Mouse (Mus musculus) midbrain, embryonic 15.5 days (tissue): Measurements from ENCODE around the gene 4930507D05Rik. TPM values are rescaled to one million over a fixed set of nuclear protein-coding genes. Genes with fewer than 3 reads are reported as not detected.

ENCODE experiments used
- ATAC-seq: fragments of 200-750 bp; cut with Nextera tagmentation; replicated peaks from 2 replicates; pipeline ENCODE4 v1.8.0; 2017; ENCODE audit warnings: moderate TSS enrichment
- H3K27ac ChIP-seq: fragments of 300-500 bp; sonication (generic); 2 replicates; pipeline ENCODE4 v1.5.1; 2015; ENCODE audit warnings: mild to moderate bottlenecking, inconsistent platforms
- H3K27me3 ChIP-seq: fragments of 300-500 bp; sonication (generic); replicated peaks from 2 replicates; pipeline ENCODE4 v1.6.1; 2015; ENCODE audit warnings: inconsistent platforms
- H3K36me3 ChIP-seq: fragments of 300-500 bp; sonication (generic); replicated peaks from 2 replicates; pipeline ENCODE4 v1.6.1; 2015; ENCODE audit warnings: inconsistent platforms
- H3K4me1 ChIP-seq: fragments of 300-500 bp; sonication (generic); 2 replicates; pipeline ENCODE4 v1.6.1; 2015; ENCODE audit warnings: inconsistent platforms
- H3K4me2 ChIP-seq: fragments of 300-500 bp; sonication (generic); 2 replicates; pipeline ENCODE4 v1.6.1; 2015; ENCODE audit warnings: inconsistent platforms, mild to moderate bottlenecking, moderate library complexity
- H3K4me3 ChIP-seq: fragments of 300-500 bp; sonication (generic); 2 replicates; pipeline ENCODE4 v1.5.1; 2015; ENCODE audit warnings: mild to moderate bottlenecking, inconsistent platforms
- H3K9ac ChIP-seq: fragments of 300-500 bp; sonication (generic); 2 replicates; pipeline ENCODE4 v1.6.1; 2015; ENCODE audit warnings: mild to moderate bottlenecking, inconsistent platforms
- H3K9me3 ChIP-seq: fragments of 300-500 bp; sonication (generic); 2 replicates; pipeline ENCODE4 v1.6.1; 2016; ENCODE audit warnings: inconsistent platforms
- WGBS: fragments of 180-500 bp; shearing (Covaris S2); methylation state at CpG from one replicate; pipeline ENCODE4 v1.1.7; 2015; ENCODE audit warnings: mixed read lengths; 5-methylcytosine and 5-hydroxymethylcytosine counted together
- polyA plus RNA-seq: library from polyadenylated mRNA; unstranded; fragments of >200 nt; fragmentation: Nextera tagmentation; extraction: Ambion mirVana; gene quantifications from 2 replicates; pipeline ENCODE4 v1.2.1, GENCODE M21; 2015

4930507D05Rik gene
- 1.2 and 1.5 TPM in 2 replicates for polyA plus RNA-seq

GRCm38 (mm10) chr10:62449364-62450279 lies at the start of gene 4930507D05Rik, which contains the start of gene Supv3l1:
4930507D05Rik (plus strand) TSS chr10:62449489.
Supv3l1 (minus strand) TSS chr10:62449738.
- peak within 1 kb of the TSS; percentile 93 for H3K4me3 ChIP-seq
- H3K27ac ChIP-seq = peak within 1 kb of the TSS; percentile 94
- peak within 1 kb of the TSS; percentile 98 for H3K9ac ChIP-seq
- no peaks in the 10 kb centered on the region for H3K9me3 ChIP-seq
- WGBS = under 1% methylated on average over 73 of the region's 73 CpGs
- H3K27me3 ChIP-seq = no peaks in the 10 kb centered on the region
- peak; percentile 97 for ATAC-seq
- H3K36me3 ChIP-seq = peaks cover 23% of the 10 kb centered on the region
- H3K4me2 ChIP-seq = peak within 1 kb of the TSS; percentile 71
- peaks cover 18% of the 10 kb centered on the region for H3K4me1 ChIP-seq

- no peaks in the 10 kb centered on the region for H3K9me3 ChIP-seq
- H3K27me3 ChIP-seq = no peaks in the 10 kb centered on the region
- H3K4me1 ChIP-seq = no peaks in the 10 kb centered on the region
- no peak overlapping the region for H3K4me2 ChIP-seq
- H3K9ac ChIP-seq = no peak overlapping the region
- H3K36me3 ChIP-seq = no peaks in the 10 kb centered on the region
- H3K4me3 ChIP-seq = no peak overlapping the region
- ATAC-seq = no peak
- no peak overlapping the region for H3K27ac ChIP-seq
- 87% methylated on average over 19 of the region's 19 CpGs for WGBS
Measured at GRCm38 (mm10) chr10:62401641-62402111, 47.6 kb upstream of the 4930507D05Rik start.

- ATAC-seq = no peak
- no peak overlapping the region for H3K9ac ChIP-seq
- H3K9me3 ChIP-seq = no peaks in the 10 kb centered on the region
- H3K4me1 ChIP-seq = no peaks in the 10 kb centered on the region
- no peaks in the 10 kb centered on the region for H3K27me3 ChIP-seq
- 45% methylated on average over 14 of the region's 14 CpGs for WGBS
- H3K4me2 ChIP-seq = peak overlapping the region; percentile 12
- H3K4me3 ChIP-seq = no peak overlapping the region
- no peak overlapping the region for H3K27ac ChIP-seq
- H3K36me3 ChIP-seq = no peaks in the 10 kb centered on the region
Measured at GRCm38 (mm10) chr10:62404901-62405300, 44.4 kb upstream of the 4930507D05Rik start.

- Histone ChIP-seq H3K4me1 (no peaks in the 10 kb centered on the region), H3K4me3 (no peak overlapping the region), H3K4me2 (no peak overlapping the region), H3K9ac (no peak overlapping the region), H3K27me3 (no peaks in the 10 kb centered on the region), H3K36me3 (no peaks in the 10 kb centered on the region), H3K27ac (no peak overlapping the region), H3K9me3 (no peaks in the 10 kb centered on the region)
- WGBS = 8% methylated on average over 5 of the region's 5 CpGs
- ATAC-seq = peak; percentile 67; the same call in 1 of the 2 replicates
Measured at GRCm38 (mm10) chr10:62410943-62411342, 38.3 kb upstream of the 4930507D05Rik start.

- Histone ChIP-seq H3K4me3 (no peak overlapping the region), H3K4me1 (no peaks in the 10 kb centered on the region), H3K27me3 (no peaks in the 10 kb centered on the region), H3K9ac (no peak overlapping the region), H3K36me3 (no peaks in the 10 kb centered on the region), H3K4me2 (no peak overlapping the region), H3K27ac (no peak overlapping the region), H3K9me3 (no peaks in the 10 kb centered on the region)
- ATAC-seq = no peak
- 70% methylated on average over 19 of the region's 19 CpGs for WGBS
Measured at GRCm38 (mm10) chr10:62411431-62412410, 37.6 kb upstream of the 4930507D05Rik start.

GRCm38 (mm10) chr10:62412906-62413605 lies 36.2 kb upstream of the 4930507D05Rik start:
- Histone ChIP-seq H3K36me3 (no peaks in the 10 kb centered on the region), H3K27me3 (no peaks in the 10 kb centered on the region), H3K27ac (no peak overlapping the region), H3K4me2 (no peak overlapping the region), H3K9me3 (no peaks in the 10 kb centered on the region), H3K4me3 (no peak overlapping the region), H3K9ac (no peak overlapping the region), H3K4me1 (no peaks in the 10 kb centered on the region)
- whole genome bisulfite sequencing = 30% methylated on average over 8 of the region's 8 CpGs
- no peak for ATAC-seq

- no peak overlapping the region for H3K27ac ChIP-seq
- no peak for ATAC-seq
- H3K27me3 ChIP-seq = no peaks in the 10 kb centered on the region
- no peaks in the 10 kb centered on the region for H3K4me1 ChIP-seq
- H3K4me3 ChIP-seq = no peak overlapping the region
- H3K9ac ChIP-seq = no peak overlapping the region
- WGBS = 60% methylated on average over 4 of the region's 4 CpGs
- H3K4me2 ChIP-seq = no peak overlapping the region
- H3K36me3 ChIP-seq = no peaks in the 10 kb centered on the region
- H3K9me3 ChIP-seq = no peaks in the 10 kb centered on the region
Measured at GRCm38 (mm10) chr10:62413606-62413982, 35.7 kb upstream of the 4930507D05Rik start.

- ATAC-seq = no peak
- Histone ChIP-seq H3K36me3 (no peaks in the 10 kb centered on the region), H3K27ac (no peak overlapping the region), H3K9me3 (no peaks in the 10 kb centered on the region), H3K9ac (no peak overlapping the region), H3K4me3 (no peak overlapping the region), H3K4me1 (no peaks in the 10 kb centered on the region), H3K27me3 (no peaks in the 10 kb centered on the region), H3K4me2 (no peak overlapping the region)
- WGBS = 60% methylated on average over 7 of the region's 7 CpGs
Measured at GRCm38 (mm10) chr10:62418831-62419356, 30.4 kb upstream of the 4930507D05Rik start.

GRCm38 (mm10) chr10:62419422-62419821 lies 29.9 kb upstream of the 4930507D05Rik start:
- Histone ChIP-seq H3K27ac (no peak overlapping the region), H3K4me2 (no peak overlapping the region), H3K9ac (no peak overlapping the region), H3K27me3 (no peaks in the 10 kb centered on the region), H3K9me3 (no peaks in the 10 kb centered on the region), H3K4me3 (no peak overlapping the region), H3K36me3 (no peaks in the 10 kb centered on the region), H3K4me1 (no peaks in the 10 kb centered on the region)
- whole genome bisulfite sequencing = 85% methylated on average over 5 of the region's 5 CpGs
- ATAC-seq = no peak

- Histone ChIP-seq H3K4me2 (no peak overlapping the region), H3K9me3 (no peaks in the 10 kb centered on the region), H3K9ac (no peak overlapping the region), H3K27ac (no peak overlapping the region), H3K27me3 (no peaks in the 10 kb centered on the region), H3K36me3 (no peaks in the 10 kb centered on the region), H3K4me1 (no peaks in the 10 kb centered on the region), H3K4me3 (no peak overlapping the region)
- ATAC-seq = no peak
- WGBS = 76% methylated on average over 6 of the region's 6 CpGs
Measured at GRCm38 (mm10) chr10:62420399-62420798, 28.9 kb upstream of the 4930507D05Rik start.

- WGBS = 83% methylated on average over 3 of the region's 3 CpGs
- ATAC-seq = no peak
- Histone ChIP-seq H3K9me3 (no peaks in the 10 kb centered on the region), H3K4me1 (no peaks in the 10 kb centered on the region), H3K27me3 (no peaks in the 10 kb centered on the region), H3K27ac (no peak overlapping the region), H3K4me2 (no peak overlapping the region), H3K9ac (no peak overlapping the region), H3K36me3 (no peaks in the 10 kb centered on the region), H3K4me3 (no peak overlapping the region)
Measured at GRCm38 (mm10) chr10:62421127-62421526, 28.2 kb upstream of the 4930507D05Rik start.
